In genomic region chr2:27962406-27962805, GRCm38 (mm10) we compare ENCODE assay signal across 10 mouse cellular contexts.
"Had no signal": no experiment of that assay in that cellular context is flagged by ENCODE, and none has a peak within 500 bp of the region (broad histone marks: within the 10 kb centered on the region; RNA-seq: fewer than 3 reads in every experiment).

No protein-coding gene starts in this region.

- DNase-seq: kidney, postnatal 25 days; layer of hippocampus, adult 9-11 months; liver, embryonic 13.5 days; lung, adult 2 months; lung, postnatal 14 days; right cerebral cortex, adult 18-20 months; right cerebral cortex, postnatal 14 days; right cerebral cortex, postnatal 4 days; thymus, adult 2 months; thymus, postnatal 14 days had no signal
